8 mouse cellular contexts compared by ENCODE assay signal in the genomic region with DNA sequence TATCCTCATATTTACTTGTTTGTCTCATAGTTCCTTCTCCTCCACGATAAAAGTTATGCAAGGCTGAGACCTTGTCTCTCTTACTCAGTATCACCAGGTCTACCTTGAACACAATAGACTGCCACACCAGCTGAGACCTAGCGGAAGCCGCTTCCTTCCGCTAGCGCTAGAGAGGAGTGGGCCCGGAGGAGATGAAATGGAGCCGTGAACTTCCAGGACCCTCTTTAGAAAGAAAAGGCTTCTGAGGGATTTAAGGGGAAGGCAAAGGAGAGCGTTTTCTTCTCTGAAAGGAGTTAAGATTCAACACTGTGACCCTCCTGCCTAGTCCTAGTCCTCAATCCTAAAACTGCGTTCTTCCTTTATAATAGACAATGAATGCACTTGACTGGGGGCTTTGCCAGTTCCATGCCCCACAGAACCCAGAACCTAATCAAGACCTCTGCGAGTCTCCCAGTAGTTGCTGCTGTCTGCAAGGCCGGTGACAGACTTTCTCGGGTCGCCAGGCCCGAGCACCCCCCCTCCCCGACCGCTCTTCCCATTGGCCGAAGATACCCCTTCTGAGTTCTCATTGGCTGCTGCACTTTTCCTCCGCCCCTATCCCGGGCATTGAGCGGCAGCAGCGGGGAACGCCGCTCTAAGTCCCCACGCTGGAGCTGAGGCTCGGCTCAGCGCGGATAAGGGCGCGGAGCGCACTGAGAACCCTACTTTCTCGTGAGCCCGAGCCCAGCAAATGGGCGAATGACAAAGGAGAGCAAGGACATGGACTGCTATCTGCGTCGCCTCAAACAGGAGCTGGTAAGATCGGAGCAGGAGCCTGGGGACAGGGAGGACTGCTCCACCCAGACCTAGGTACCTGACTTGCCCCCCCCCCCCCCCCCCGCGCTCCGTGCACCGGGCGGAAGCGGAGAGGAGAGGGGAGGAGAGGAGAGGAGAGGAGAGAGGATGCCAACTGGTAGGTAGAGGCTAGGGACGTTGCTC. TPM values are rescaled to one million over a fixed set of nuclear protein-coding genes. Genes with fewer than 3 reads are reported as not detected.
DNase-seq lines count a peak whose midpoint lies in the region; ATAC-seq and TF ChIP-seq lines count a peak whose summit lies in the region.

A gene (plus strand): TSS at position 569 of the 978 bp plus-strand sequence.

- ATAC-seq in granulocyte monocyte progenitor cell, adult 5-6 weeks (replicated peaks; ENCODE audit: poor library complexity, severe bottlenecking), result peak; percentile 95
- peak; percentile 80 for ATAC-seq in intestine, postnatal 0 days
- peak; percentile 94 for ATAC-seq in limb, embryonic 12.5 days (ENCODE audit: insufficient number of reproducible peaks, insufficient read depth, low FRiP score, low TSS enrichment, low read depth)
- peak; percentile 96 for ATAC-seq in midbrain, embryonic 14.5 days (ENCODE audit: low FRiP score, low TSS enrichment)

- no peaks in the 10 kb centered on the region for H3K27me3 ChIP-seq in intestine, postnatal 0 days (replicated peaks; ENCODE audit: control insufficient read depth, insufficient read depth, low read length)
- peaks cover 55% of the 10 kb centered on the region for H3K27me3 ChIP-seq in limb, embryonic 12.5 days
- peaks cover 6% of the 10 kb centered on the region; the same call in 1 of the 2 replicates for H3K27me3 ChIP-seq in midbrain, embryonic 14.5 days (ENCODE audit: control insufficient read depth, insufficient read depth, low read length)

- peaks cover 4% of the 10 kb centered on the region; the same call in 1 of the 2 replicates for H3K4me1 ChIP-seq in intestine, postnatal 0 days (replicated peaks; ENCODE audit: control insufficient read depth, insufficient read depth, low read length)
- peaks cover 16% of the 10 kb centered on the region for H3K4me1 ChIP-seq in limb, embryonic 12.5 days (replicated peaks)
- H3K4me1 ChIP-seq in midbrain, embryonic 14.5 days (ENCODE audit: control insufficient read depth, insufficient read depth, low read length), result 0 out of 2 replicates have a peak, but pooled peaks cover 11% of the 10 kb centered on the region

- H3K4me3 ChIP-seq in intestine, postnatal 0 days (ENCODE audit: low read depth, low read length), result peak within 1 kb of the TSS; percentile 48
- H3K4me3 ChIP-seq in limb, embryonic 12.5 days (replicated peaks), result peak within 1 kb of the TSS; percentile 56
- H3K4me3 ChIP-seq in midbrain, embryonic 14.5 days (replicated peaks; ENCODE audit: low read depth, low read length), result peak within 1 kb of the TSS; percentile 41

- no peaks in the 10 kb centered on the region for H3K9me3 ChIP-seq in intestine, postnatal 0 days (ENCODE audit: control insufficient read depth)
- H3K9me3 ChIP-seq in limb, embryonic 12.5 days, result no peaks in the 10 kb centered on the region
- H3K9me3 ChIP-seq in midbrain, embryonic 14.5 days (ENCODE audit: control insufficient read depth, low read length), result no peaks in the 10 kb centered on the region

- peak; percentile 94 for DNase-seq in 3134 (ENCODE audit: extremely low read depth, insufficient read length, low spot score)
- DNase-seq in adrenal gland, postnatal 10 days, result peak; percentile 87
- peak; percentile 83 for DNase-seq in embryo, embryonic 9.5 days (ENCODE audit: extremely low spot score)
- DNase-seq in midbrain, embryonic 14.5 days, result peak; percentile 91
- DNase-seq in spleen, adult 18-20 months, result peak; percentile 50 to 55

- H3K4me2 ChIP-seq in intestine, postnatal 0 days (replicated peaks; ENCODE audit: low read depth), result peak within 1 kb of the TSS; percentile 97
- H3K4me2 ChIP-seq in limb, embryonic 12.5 days, result peak within 1 kb of the TSS; percentile 99
- H3K4me2 ChIP-seq in midbrain, embryonic 14.5 days (ENCODE audit: low read length), result peak within 1 kb of the TSS; percentile 99

- WGBS in intestine, postnatal 0 days, result 11% methylated on average over 37 of the region's 43 CpGs
- 3% methylated on average over 38 of the region's 43 CpGs for WGBS in limb, embryonic 12.5 days
- 2% methylated on average over 41 of the region's 43 CpGs for WGBS in midbrain, embryonic 14.5 days

- no peak for TF ChIP-seq CTCF in intestine, postnatal 0 days (IDR thresholded peaks at IDR 0.05; ENCODE audit: low read depth)

- peak within 1 kb of the TSS; percentile 57 for H3K9ac ChIP-seq in intestine, postnatal 0 days (ENCODE audit: low read depth, low read length)
- peak within 1 kb of the TSS; percentile 69 for H3K9ac ChIP-seq in limb, embryonic 12.5 days (replicated peaks)
- H3K9ac ChIP-seq in midbrain, embryonic 14.5 days (replicated peaks; ENCODE audit: low read length), result peak within 1 kb of the TSS; percentile 61

- H3K27ac ChIP-seq in intestine, postnatal 0 days (ENCODE audit: low read depth, low read length), result no peak within 1 kb of the TSS
- H3K27ac ChIP-seq in limb, embryonic 12.5 days, result 0 out of 2 replicates have a peak within 1 kb of the TSS, but pooled peaks have one; percentile 23
- no peak within 1 kb of the TSS for H3K27ac ChIP-seq in midbrain, embryonic 14.5 days (replicated peaks; ENCODE audit: low read depth, low read length)

- no peaks in the 10 kb centered on the region for H3K36me3 ChIP-seq in intestine, postnatal 0 days (ENCODE audit: control insufficient read depth, insufficient read depth)
- H3K36me3 ChIP-seq in limb, embryonic 12.5 days, result no peaks in the 10 kb centered on the region
- no peaks in the 10 kb centered on the region for H3K36me3 ChIP-seq in midbrain, embryonic 14.5 days (ENCODE audit: control insufficient read depth, insufficient read depth, low read length)

RNA-seq across cellular contexts. Expression of the gene that starts here (rescaled TPM):
- 1 to 10 TPM; 3.2 to 5.8 TPM for total RNA-seq in adrenal gland, postnatal 10 days (2021)
- total RNA-seq in granulocyte monocyte progenitor cell, adult 5-6 weeks (2014; fragmentation: Nextera tagmentation), result not detected in 2 replicates
- total RNA-seq in granulocyte monocyte progenitor cell, adult 5-6 weeks (2017), result 0.26 TPM in 1 of 2 replicates, not detected in the other
- polyA plus RNA-seq in intestine, postnatal 0 days (2015; fragmentation: Nextera tagmentation; extraction: Ambion mirVana), result 1.5 and 2.3 TPM in 2 replicates
- polyA plus RNA-seq in limb, embryonic 12.5 days (2016; fragmentation: Nextera tagmentation; extraction: Ambion mirVana), result 1.6 and 1.8 TPM in 2 replicates
- polyA plus RNA-seq in midbrain, embryonic 14.5 days (2014; fragmentation: Nextera tagmentation; extraction: Ambion mirVana), result 1.5 and 3.2 TPM in 2 replicates

Comparison
In these comparisons a context has a peak if more than half of its experiments do, and no peak if none do; other contexts are left out.
1. Peak in ATAC-seq in granulocyte monocyte progenitor cell, adult 5-6 weeks; RNA of the gene not detected or under 1 TPM.